Mouse (Mus musculus) neural tube, embryonic 15.5 days (tissue): Measurements from ENCODE around the gene Rsph6a. TPM values are rescaled to one million over a fixed set of nuclear protein-coding genes. Genes with fewer than 3 reads are reported as not detected.

Experiments
- ATAC-seq: fragments of 200-750 bp; cut with Nextera tagmentation; 2 replicates; pipeline ENCODE4 v1.8.0; 2017; ENCODE audit warnings: mild to moderate bottlenecking, moderate TSS enrichment, moderate library complexity; ENCODE audit not compliant: low FRiP score
- H3K27ac ChIP-seq: fragments of 300-500 bp; sonication (generic); replicated peaks from 2 replicates; pipeline ENCODE4 v1.5.1; 2015; ENCODE audit warnings: mild to moderate bottlenecking, inconsistent platforms
- H3K27me3 ChIP-seq: fragments of 300-500 bp; sonication (generic); replicated peaks from 2 replicates; pipeline ENCODE4 v1.6.1; 2015; ENCODE audit warnings: inconsistent platforms
- H3K36me3 ChIP-seq: fragments of 300-500 bp; sonication (generic); 2 replicates; pipeline ENCODE4 v1.6.1; 2015; ENCODE audit warnings: inconsistent platforms
- H3K4me1 ChIP-seq: fragments of 300-500 bp; sonication (generic); 2 replicates; pipeline ENCODE4 v1.6.1; 2015; ENCODE audit warnings: inconsistent platforms
- H3K4me2 ChIP-seq: fragments of 300-500 bp; sonication (generic); 2 replicates; pipeline ENCODE4 v1.6.1; 2015; ENCODE audit warnings: inconsistent platforms, mild to moderate bottlenecking, moderate library complexity
- H3K4me3 ChIP-seq: fragments of 300-500 bp; sonication (generic); replicated peaks from 2 replicates; pipeline ENCODE4 v1.5.1; 2015; ENCODE audit warnings: mild to moderate bottlenecking, inconsistent platforms
- H3K9ac ChIP-seq: fragments of 300-500 bp; sonication (generic); replicated peaks from 2 replicates; pipeline ENCODE4 v1.6.1; 2015; ENCODE audit warnings: mild to moderate bottlenecking, inconsistent platforms
- H3K9me3 ChIP-seq: fragments of 300-500 bp; sonication (generic); replicated peaks from 2 replicates; pipeline ENCODE4 v1.6.1; 2016; ENCODE audit warnings: inconsistent platforms
- whole genome bisulfite sequencing: fragments of 180-500 bp; shearing (Covaris S2); methylation state at CpG from one replicate; pipeline ENCODE4 v1.1.7; 2015; ENCODE audit warnings: mixed read lengths; 5-methylcytosine and 5-hydroxymethylcytosine counted together
- polyA plus RNA-seq: library from polyadenylated mRNA; unstranded; fragments of >200 nt; fragmentation: Nextera tagmentation; extraction: Ambion mirVana; gene quantifications from 2 replicates; pipeline ENCODE4 v1.2.1, GENCODE M21; 2015

Gene Rsph6a
- polyA plus RNA-seq, 1 experiment from 2014 or later: 0.24 TPM

DNA sequence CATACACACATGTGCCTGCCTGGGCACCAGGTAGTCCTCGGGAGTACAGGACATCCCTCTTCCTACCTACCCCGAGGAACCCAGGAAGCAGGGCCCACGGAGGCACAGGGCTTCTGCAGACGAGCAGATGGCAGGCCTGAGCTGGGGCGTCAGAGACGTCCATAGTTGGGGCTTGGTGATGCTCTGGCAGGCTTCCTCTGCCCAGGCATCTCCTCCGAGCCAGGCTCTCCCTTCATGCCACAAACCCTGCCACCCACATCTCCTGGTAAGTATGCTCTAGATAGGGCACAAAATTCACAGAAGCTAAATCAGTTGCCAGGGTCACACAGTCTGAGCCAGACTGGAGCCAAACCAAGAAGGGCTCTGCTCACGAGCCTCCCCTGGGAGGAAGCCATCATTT is 4.3 kb upstream of the Rsph6a start:
- no peaks in the 10 kb centered on the region for H3K9me3 ChIP-seq
- no peak overlapping the region for H3K4me3 ChIP-seq
- no peak overlapping the region for H3K4me2 ChIP-seq
- no peak for ATAC-seq
- peaks cover 75% of the 10 kb centered on the region for H3K36me3 ChIP-seq
- H3K27ac ChIP-seq: no peak overlapping the region
- no peak overlapping the region for H3K9ac ChIP-seq
- H3K27me3 ChIP-seq: no peaks in the 10 kb centered on the region
- WGBS: 91% methylated on average over 8 of the region's 8 CpGs
- peaks cover 15% of the 10 kb centered on the region for H3K4me1 ChIP-seq

- no peak for ATAC-seq
- Histone ChIP-seq H3K9me3 (no peaks in the 10 kb centered on the region), H3K36me3 (peaks cover 65% of the 10 kb centered on the region), H3K27me3 (no peaks in the 10 kb centered on the region), H3K4me3 (no peak overlapping the region), H3K4me1 (peaks cover 15% of the 10 kb centered on the region), H3K27ac (no peak overlapping the region), H3K9ac (no peak overlapping the region), H3K4me2 (no peak overlapping the region)
- 80% methylated on average over 4 of the region's 4 CpGs for WGBS
These were observed 3.3 kb upstream of the Rsph6a start for GRCm38 (mm10) chr7:19051161-19051560.

- Histone ChIP-seq H3K4me1 (peaks cover 15% of the 10 kb centered on the region), H3K9me3 (no peaks in the 10 kb centered on the region), H3K4me2 (no peak overlapping the region), H3K9ac (no peak overlapping the region), H3K27me3 (no peaks in the 10 kb centered on the region), H3K36me3 (peaks cover 51% of the 10 kb centered on the region), H3K4me3 (no peak overlapping the region), H3K27ac (no peak overlapping the region)
- WGBS: 89% methylated on average over 15 of the region's 15 CpGs
- no peak for ATAC-seq
These were observed 1.9 kb upstream of the Rsph6a start for GRCm38 (mm10) chr7:19052345-19053135.

- Histone ChIP-seq H3K9me3 (no peaks in the 10 kb centered on the region), H3K27ac (no peak overlapping the region), H3K4me1 (peaks cover 15% of the 10 kb centered on the region), H3K9ac (no peak overlapping the region), H3K27me3 (no peaks in the 10 kb centered on the region), H3K4me2 (no peak overlapping the region), H3K36me3 (peaks cover 47% of the 10 kb centered on the region), H3K4me3 (no peak overlapping the region)
- WGBS: 94% methylated on average over 7 of the region's 7 CpGs
- no peak for ATAC-seq
These were observed 1.4 kb upstream of the Rsph6a start for GRCm38 (mm10) chr7:19053136-19053532.

- WGBS: 66% methylated on average over 9 of the region's 9 CpGs
- peak overlapping the region; percentile 26 for H3K4me3 ChIP-seq
- H3K4me2 ChIP-seq: peak overlapping the region; percentile 58
- no peak overlapping the region for H3K27ac ChIP-seq
- H3K4me1 ChIP-seq: peaks cover 15% of the 10 kb centered on the region
- no peaks in the 10 kb centered on the region for H3K27me3 ChIP-seq
- peaks cover 31% of the 10 kb centered on the region for H3K36me3 ChIP-seq
- ATAC-seq: peak; percentile 36
- H3K9ac ChIP-seq: peak overlapping the region; percentile 28; the same call in 1 of the 2 replicates
- no peaks in the 10 kb centered on the region for H3K9me3 ChIP-seq
These were observed 237 bp downstream of the Rsph6a start for GRCm38 (mm10) chr7:19054777-19055076.

DNA sequence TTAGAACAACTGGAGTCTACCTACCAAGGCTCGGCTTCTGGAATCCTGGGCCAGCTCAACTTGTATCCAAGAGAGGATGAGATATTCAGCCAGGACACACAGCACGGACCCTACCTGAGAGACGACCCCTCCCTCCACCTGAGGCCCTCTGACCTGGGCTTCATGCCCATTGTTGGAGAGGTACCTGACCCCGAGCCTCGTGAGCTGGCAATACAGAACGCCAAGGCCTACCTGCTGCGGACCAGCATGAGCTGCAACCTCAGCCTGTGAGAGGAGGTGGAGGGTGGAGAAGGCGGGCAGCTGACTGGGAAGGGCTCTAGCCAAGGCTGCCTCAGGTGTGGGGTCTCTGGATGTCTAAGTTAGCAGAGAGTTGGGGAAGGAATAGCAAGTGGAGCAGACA is 618 bp downstream of the Rsph6a start:
- 97% methylated on average over 8 of the region's 8 CpGs for WGBS

GRCm38 (mm10) chr7:19057405-19057804 is 2.9 kb downstream of the Rsph6a start:
- Histone ChIP-seq H3K4me1 (peaks cover 15% of the 10 kb centered on the region), H3K9me3 (no peaks in the 10 kb centered on the region), H3K27ac (no peak overlapping the region), H3K9ac (no peak overlapping the region), H3K36me3 (peaks cover 6% of the 10 kb centered on the region; the same call in 1 of the 2 replicates), H3K4me2 (no peak overlapping the region), H3K4me3 (no peak overlapping the region), H3K27me3 (no peaks in the 10 kb centered on the region)
- ATAC-seq: no peak
- WGBS: 86% methylated on average over 10 of the region's 10 CpGs

More for the DNA sequence above, 618 bp downstream of the Rsph6a start:
- Histone ChIP-seq H3K36me3 (peaks cover 28% of the 10 kb centered on the region), H3K9ac (no peak overlapping the region), H3K27ac (no peak overlapping the region), H3K9me3 (no peaks in the 10 kb centered on the region), H3K4me3 (no peak overlapping the region), H3K4me1 (peaks cover 15% of the 10 kb centered on the region), H3K4me2 (no peak overlapping the region), H3K27me3 (no peaks in the 10 kb centered on the region)
- no peak for ATAC-seq

GRCm38 (mm10) chr7:19065896-19066295 is 11.4 kb downstream of the Rsph6a start:
- Histone ChIP-seq H3K4me3 (peak overlapping the region; percentile 16; the same call in 1 of the 2 replicates), H3K9me3 (no peaks in the 10 kb centered on the region)
- 55% methylated on average over 13 of the region's 13 CpGs for WGBS

GRCm38 (mm10) chr7:19067063-19067462 is 12.6 kb downstream of the Rsph6a start:
- Histone ChIP-seq H3K4me1 (no peaks in the 10 kb centered on the region), H3K4me2 (no peak overlapping the region), H3K9me3 (no peaks in the 10 kb centered on the region), H3K4me3 (no peak overlapping the region), H3K27ac (no peak overlapping the region), H3K36me3 (no peaks in the 10 kb centered on the region), H3K27me3 (peaks cover 33% of the 10 kb centered on the region), H3K9ac (no peak overlapping the region)
- no peak for ATAC-seq
- 51% methylated on average over 14 of the region's 14 CpGs for WGBS

More at GRCm38 (mm10) chr7:19065896-19066295, 11.4 kb downstream of the Rsph6a start:
- H3K27me3 ChIP-seq: peaks cover 33% of the 10 kb centered on the region
- H3K4me1 ChIP-seq: no peaks in the 10 kb centered on the region
- no peak for ATAC-seq
- H3K27ac ChIP-seq: no peak overlapping the region
- H3K9ac ChIP-seq: no peak overlapping the region
- no peaks in the 10 kb centered on the region for H3K36me3 ChIP-seq
- H3K4me2 ChIP-seq: peak overlapping the region; percentile 45

- no peaks in the 10 kb centered on the region for H3K4me1 ChIP-seq
- no peak overlapping the region for H3K4me2 ChIP-seq
- 63% methylated on average over 14 of the region's 14 CpGs for WGBS
- no peaks in the 10 kb centered on the region for H3K36me3 ChIP-seq
- H3K4me3 ChIP-seq: no peak overlapping the region
- no peak overlapping the region for H3K9ac ChIP-seq
- ATAC-seq: no peak
- no peaks in the 10 kb centered on the region for H3K9me3 ChIP-seq
- H3K27ac ChIP-seq: no peak overlapping the region
- H3K27me3 ChIP-seq: peaks cover 33% of the 10 kb centered on the region
These were observed 13.4 kb downstream of the Rsph6a start for GRCm38 (mm10) chr7:19067935-19068334.

GRCm38 (mm10) chr7:19068707-19069106 is 14.2 kb downstream of the Rsph6a start:
- H3K36me3 ChIP-seq: no peaks in the 10 kb centered on the region
- H3K27me3 ChIP-seq: peaks cover 33% of the 10 kb centered on the region
- 2% methylated on average over 2 of the region's 2 CpGs for WGBS
- no peak for ATAC-seq
- no peak overlapping the region for H3K27ac ChIP-seq
- no peaks in the 10 kb centered on the region for H3K9me3 ChIP-seq
- H3K9ac ChIP-seq: no peak overlapping the region
- H3K4me3 ChIP-seq: no peak overlapping the region
- no peak overlapping the region for H3K4me2 ChIP-seq
- H3K4me1 ChIP-seq: no peaks in the 10 kb centered on the region

- WGBS: 45% methylated on average over 3 of the region's 3 CpGs
- no peaks in the 10 kb centered on the region for H3K4me1 ChIP-seq
- H3K36me3 ChIP-seq: no peaks in the 10 kb centered on the region
These were observed 15.0 kb downstream of the Rsph6a start for GRCm38 (mm10) chr7:19069500-19069899.

More at GRCm38 (mm10) chr7:19069500-19069899, 15.0 kb downstream of the Rsph6a start:
- no peak for ATAC-seq
- no peak overlapping the region for H3K9ac ChIP-seq
- H3K9me3 ChIP-seq: no peaks in the 10 kb centered on the region
- peaks cover 29% of the 10 kb centered on the region for H3K27me3 ChIP-seq
- H3K27ac ChIP-seq: no peak overlapping the region
- H3K4me2 ChIP-seq: no peak overlapping the region
- H3K4me3 ChIP-seq: no peak overlapping the region
